Mouse (Mus musculus): ENCODE data around the gene Tob2.

Gene Tob2

DNA sequence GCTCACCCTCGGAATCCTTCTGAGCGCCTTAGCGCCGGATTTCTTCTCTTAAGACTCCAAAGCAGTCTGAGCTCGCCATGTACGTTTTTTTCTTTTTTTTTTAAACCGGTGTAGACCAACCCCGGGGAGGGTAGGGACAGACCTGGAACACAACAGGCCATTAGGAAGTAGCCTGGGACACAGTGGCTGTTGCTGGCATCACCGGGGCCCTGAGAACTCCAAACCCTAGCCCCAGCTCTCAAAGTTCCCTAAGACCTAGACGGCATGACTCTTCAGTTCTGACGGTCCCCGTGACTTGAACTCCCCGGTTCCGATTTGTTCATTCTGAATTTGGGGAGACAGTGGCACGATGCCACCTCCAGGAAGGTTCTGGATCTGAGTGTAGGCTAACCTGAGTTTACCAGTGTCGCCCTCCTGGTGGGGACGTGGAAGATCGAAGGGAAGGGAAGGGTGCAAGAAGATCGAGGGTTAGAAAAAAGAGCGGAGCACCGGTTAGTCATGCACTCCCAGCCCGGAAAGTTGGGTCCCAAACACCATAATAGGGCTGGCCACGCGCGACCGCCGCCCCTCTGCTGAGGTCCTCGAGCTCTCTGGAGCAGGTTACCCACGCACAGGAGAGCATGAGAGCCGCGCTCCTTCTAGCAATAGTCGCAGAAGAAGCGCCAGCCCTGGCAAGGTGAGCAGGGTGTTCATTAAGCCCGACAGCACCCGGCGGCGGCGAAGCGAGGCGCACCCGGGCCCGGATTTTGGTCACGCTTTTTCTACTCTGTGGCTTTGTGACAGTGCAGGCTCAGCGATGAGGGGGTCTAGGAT lies at the start of gene Tob2:
Gene Tob2, minus strand, starts transcription at position 280 of the 813 bp plus-strand sequence.
- no peak for DNase-seq (ENCODE audit: low spot score)

DNA sequence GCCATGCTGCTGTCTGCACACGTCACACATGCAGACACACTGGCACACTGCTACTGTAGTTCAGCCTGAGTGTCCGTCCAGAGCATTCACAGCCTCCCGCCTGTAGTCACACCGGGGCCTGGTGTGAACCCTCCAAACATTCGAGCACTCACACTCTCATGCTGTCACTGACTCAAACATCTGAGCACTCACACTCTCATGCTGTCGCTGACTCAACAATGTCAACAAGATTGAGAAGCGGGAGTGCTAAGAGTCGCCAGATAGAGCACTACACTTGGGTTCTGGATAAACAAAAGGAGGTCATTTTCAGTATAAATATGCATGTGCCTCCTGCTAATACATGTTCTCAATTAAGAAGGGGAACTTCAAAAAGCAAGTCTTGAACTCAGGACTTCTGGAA lies 49.4 kb upstream of the Tob2 start:
- no peak for DNase-seq (ENCODE audit: low spot score)

GRCm38 (mm10) chr15:81904939-81905338 lies 46.3 kb upstream of the Tob2 start:
- no peak for DNase-seq (ENCODE audit: low spot score)

GRCm38 (mm10) chr15:81898751-81899150 lies 40.2 kb upstream of the Tob2 start:
- DNase-seq (ENCODE audit: low spot score), result no peak

DNA sequence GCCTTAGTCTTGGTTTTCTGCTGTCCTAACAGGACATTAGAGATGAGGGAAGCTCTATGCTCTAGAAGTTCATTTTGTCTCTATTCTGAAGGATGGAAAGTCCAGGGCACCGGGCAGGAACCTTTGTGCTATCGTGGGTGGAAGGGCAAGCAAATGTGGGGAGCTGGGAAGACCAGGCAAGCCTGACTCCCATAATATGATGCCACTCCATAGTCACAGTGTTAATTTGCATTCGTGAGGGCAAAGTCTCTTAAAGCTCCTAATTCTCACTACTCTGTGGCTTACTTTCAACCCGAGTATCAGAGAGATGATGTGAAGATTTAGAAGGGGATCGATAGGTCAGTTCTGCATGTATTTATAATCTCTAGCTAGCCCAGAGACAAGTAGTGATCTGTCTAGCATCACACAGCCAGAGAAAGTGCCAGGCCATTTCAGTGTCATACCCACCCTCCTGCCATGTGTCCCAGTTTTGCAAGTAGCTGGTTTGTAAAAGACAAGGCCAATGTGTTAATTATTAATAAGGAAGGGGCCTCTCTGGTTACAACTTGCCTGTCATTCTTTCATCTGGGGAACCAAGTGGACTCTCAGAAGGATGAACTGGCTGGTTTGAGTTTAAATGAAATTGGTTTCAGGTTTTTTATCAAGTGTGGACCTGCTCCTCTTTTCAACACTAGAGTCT lies 39.1 kb upstream of the Tob2 start:
- DNase-seq (ENCODE audit: low spot score), result no peak

DNA sequence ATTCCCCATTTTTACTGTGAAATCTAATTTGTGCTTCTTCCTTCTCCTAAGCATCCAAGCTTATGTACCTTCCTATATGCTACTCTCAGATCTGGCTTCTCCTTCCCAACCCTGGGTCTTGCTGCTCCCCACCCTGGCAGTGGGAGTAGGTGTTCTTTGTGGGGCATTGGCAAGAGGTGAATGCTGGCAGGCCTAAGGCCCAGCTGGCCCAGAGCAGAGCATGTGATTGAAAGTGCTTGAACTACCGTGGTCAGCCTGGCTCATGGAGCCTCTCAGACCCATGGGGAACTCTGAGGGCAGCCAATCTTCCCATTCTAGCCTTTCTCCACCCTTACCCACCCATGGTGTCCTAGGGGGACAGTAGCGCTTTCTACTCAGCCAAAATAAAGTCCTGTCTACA lies 37.8 kb upstream of the Tob2 start:
- no peak for DNase-seq (ENCODE audit: low spot score)

DNA sequence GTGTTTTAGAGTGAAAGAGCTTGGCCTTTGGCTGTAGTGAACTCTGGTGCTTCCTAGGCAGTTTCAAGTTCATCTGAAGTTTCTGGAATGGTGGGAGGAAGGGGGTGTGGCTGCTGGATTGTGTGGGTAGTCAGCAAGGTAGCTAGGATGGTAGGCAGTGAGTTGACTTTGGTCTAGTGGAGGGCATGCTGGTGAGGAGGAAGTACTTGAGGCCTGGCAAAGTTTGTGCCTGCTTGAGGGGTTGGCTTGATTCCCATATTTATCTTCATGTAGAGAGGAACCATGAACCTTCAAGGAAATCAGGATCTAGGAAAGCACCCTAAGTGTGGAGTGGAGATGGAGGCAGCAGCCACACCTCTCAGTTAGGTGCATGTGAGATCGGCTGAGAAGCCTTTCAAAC lies 35.4 kb upstream of the Tob2 start:
- no peak for DNase-seq (ENCODE audit: low spot score)

DNA sequence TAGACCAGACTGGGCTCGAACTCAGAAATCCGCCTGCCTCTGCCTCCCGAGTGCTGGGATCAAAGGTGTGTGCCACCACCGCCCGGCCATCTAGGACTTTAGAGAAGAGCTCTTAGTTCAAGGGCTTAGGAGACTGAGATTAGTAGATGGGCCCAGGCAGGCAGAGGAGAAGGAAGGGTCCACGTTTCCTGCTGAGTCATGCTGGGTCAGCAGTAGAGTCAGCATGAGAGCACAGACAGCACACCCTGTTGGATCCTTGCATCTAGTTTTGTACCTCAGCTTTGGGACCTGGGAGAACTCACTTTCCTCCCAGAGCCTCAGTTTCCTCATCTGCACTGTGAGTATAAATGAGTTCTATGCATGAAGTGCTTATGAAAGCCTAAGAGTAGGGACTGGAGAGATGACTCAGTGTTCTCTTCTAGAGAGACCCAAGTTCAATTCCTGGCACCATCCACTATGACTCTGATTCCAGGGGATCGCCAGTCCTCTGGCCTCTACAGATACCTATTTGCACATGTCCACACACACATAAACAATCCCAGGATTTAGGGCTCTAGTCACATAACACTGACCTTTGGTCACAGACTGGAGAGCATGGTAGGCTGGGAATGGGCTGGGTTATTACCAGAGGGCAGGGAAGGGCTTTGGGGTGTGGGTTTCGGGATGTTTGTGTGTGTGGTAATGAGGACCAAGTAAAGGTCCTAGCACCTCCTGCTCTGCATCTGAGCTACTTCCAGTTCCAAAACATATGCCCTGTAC lies 33.4 kb upstream of the Tob2 start:
- DNase-seq (ENCODE audit: low spot score), result no peak

GRCm38 (mm10) chr15:81891140-81891802 lies 32.7 kb upstream of the Tob2 start:
- DNase-seq (ENCODE audit: low spot score), result no peak

DNA sequence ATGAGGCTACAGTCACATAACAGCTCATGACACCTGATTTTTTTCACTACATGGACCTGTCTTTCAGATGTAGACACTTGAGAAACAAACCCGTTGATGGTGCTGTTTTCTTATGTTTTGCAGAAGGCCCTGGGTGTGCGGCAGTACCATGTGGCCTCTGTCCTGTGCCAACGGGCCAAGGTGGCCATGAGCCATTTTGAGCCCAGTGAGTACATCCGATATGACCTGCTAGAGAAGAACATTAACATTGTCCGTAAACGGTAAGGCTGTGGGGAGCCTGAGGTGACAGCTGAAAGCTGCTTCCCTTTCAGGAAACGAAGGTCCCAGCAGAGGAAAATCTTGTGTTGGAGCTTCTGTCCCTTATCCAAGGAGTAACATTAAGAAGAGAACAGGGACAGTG lies 30.6 kb upstream of the Tob2 start:
- DNase-seq (ENCODE audit: low spot score), result no peak

GRCm38 (mm10) chr15:81886795-81887550 lies 28.4 kb upstream of the Tob2 start:
- DNase-seq (ENCODE audit: low spot score), result no peak

DNA sequence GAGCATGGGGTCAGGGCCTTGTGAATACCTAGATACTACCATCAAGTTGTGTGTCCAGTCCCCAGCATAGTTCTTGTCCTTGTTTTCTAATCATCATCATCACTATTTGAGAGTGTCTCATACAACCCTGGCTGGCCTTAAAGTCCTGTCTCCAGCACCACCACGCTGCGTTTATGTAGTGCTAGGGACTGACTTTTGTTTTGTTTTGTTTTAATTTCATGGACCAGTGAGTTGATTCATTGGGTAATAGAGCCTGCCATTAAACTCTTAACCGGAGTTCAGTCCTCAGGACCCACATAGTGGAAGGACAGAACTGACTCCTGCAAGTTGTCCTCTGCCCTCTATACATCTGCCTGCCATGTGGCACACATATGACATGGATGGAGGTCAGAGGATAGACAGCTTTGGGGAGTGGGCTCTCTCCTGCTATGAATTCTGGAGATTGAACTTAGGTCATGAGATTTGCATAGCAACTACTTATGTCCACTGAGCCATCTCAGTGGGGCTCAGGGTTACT lies 26.9 kb upstream of the Tob2 start:
- DNase-seq (ENCODE audit: low spot score), result no peak

DNA sequence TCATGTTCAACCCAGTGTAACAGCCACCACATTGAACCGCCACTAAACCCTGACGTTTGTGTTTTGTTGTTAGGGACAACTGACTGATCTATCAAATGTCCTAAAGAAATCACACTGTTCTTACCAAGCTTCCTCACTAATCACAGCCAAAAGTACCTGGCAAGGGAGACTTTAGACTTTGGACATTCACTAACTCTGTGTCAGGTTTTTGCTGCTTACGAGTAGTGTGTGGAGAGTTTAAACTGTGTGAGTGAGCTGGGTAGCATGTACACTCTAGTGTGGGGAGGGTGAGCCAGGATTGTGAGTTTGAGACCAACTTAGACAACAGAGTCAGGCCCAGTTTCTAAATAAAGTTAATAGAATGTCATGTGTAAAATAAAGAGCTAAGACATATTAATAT lies 23.8 kb upstream of the Tob2 start:
- no peak for DNase-seq (ENCODE audit: low spot score)

DNA sequence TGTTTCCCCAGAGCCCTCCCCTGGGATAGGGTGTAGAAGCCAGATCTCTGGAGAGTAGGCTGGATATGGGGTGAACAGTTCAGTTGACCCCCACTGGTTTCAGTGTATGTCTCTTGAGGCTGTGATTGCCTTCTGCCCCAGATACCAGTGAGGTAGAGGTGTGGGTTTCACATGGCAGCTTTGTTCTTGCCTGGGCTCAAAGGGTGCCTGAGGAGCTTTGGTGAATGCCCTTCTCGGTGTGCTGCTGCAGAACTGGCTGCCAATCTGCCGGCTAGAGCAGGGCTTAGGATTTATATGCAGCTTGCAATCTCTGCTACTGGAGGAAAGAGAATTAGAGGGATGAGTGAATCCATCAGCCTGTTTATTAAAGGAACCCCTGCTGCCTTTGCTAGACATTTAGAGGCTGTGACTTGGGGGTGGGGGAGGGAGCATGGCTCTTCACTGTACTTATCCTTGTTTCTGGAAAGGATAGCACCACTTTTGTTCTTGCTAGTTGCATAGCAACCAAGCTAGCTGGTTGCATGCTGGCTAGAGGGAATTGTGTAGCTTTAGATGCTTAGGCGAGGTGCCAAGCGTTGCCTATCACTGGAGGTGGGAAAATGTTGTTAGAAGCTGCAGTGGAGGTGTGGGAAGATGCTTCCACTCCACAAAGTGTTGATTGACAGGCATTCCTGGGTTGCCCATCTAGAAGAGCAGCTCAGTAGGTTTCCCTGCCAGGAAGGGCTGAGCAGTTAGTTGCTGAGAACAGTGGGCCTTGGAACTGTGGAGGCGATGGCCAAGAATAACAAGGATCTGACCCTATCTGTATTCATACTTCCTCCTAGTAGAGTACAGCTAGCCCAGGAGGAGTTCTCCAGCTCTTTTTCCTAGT lies 21.2 kb upstream of the Tob2 start:
- DNase-seq (ENCODE audit: low spot score), result no peak

DNA sequence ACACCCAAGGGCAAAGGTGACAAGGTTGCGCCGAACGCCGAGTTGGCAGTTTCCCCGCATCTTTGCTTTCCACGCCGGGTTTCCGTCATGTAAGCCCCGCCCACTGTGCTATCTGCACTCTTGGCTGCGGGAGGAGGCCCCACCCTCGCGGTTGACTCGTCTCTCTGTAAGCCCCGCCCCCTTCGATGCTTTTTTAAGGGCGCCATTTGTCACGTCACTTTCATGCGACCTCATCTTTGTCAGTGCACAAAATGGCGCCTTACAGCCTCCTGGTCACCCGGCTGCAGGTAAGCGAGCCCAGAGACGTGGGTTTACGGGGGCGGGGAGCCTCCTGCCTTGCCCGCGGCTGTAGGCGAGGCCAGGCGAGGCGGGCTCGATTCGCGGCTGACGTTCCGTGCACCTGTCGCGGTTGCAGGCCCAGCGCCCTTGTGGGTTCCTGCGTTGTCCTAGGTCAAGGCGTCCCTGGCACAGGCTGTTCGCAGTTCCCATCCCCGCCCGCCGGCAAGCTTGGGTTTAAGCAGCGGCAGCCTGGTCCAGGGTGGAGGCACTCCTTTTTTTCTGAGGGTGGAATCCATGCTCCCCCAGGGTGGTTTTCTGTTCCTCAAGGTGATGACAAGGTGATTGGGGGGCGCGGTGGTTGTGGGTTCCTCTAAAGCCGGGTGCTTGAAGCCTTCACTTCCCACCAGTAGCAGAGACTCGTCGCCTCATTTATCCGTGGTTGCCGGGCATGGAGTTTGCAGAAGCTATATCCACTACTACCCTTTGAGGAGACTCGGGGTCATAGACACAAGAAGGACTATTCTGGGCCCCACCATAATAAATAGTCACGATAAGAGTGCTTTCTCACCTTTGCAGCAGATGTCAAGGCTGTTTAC lies 13.9 kb upstream of the Tob2 start, which contains the start of gene Aco2:
Gene Aco2, plus strand, starts transcription at position 48 of the 875 bp plus-strand sequence.
- peak; percentile 96 for DNase-seq (ENCODE audit: low spot score)

DNA sequence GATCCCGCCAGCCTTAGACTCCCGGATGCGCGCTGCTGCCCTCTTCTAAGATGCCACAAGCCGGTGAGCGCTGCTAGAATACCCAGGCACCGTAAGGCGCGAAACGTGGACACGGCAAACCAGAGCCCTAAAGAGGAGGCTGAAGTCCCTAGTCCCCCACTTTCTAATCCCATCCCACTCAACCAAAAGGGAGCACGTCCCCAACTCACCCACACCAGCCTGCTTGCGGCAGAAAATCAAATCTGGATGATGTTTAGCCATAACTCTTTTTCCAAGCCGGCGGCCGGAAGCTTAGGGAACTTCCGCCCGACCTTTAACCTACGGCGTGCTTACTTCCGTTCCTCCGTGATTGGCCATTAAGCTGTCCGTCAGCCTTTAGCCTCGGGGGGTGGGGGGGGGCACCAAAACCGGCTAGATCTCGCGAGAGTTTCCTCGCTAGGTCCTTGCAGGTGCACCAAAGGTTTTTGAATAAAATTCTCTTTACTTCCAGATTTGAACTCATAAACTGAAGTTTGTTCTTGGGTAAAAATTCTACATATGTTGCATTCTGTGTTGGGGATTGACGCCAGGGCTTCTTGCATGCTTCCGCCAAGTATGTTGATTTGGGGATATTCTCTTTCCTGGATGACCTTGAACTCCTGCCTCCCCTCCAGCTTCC lies 13.1 kb upstream of the Tob2 start, which contains the start of gene Phf5a:
Gene Phf5a, minus strand, starts transcription at position 308 of the 658 bp plus-strand sequence.
- DNase-seq (ENCODE audit: low spot score), result peak; percentile 47

DNA sequence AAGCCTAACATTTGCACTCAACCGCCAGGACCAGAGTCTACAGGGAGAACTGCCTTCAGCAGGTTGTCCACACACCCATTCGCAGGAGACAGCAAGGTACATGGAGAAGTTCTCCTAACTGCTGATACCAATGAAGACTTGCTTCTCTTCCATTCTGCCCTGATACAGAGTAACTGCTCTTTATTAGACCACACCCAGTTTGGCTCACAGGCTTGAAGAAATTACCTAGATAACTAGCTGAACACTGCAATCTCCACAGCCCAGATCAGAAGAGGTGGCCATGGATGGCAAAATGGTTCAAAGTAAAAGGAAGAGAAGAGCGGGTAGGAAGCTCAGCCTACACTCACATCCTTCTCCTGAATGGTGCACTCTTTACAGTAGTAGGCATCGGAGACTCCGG lies 11.4 kb upstream of the Tob2 start:
- no peak for DNase-seq (ENCODE audit: low spot score)

- DNase-seq (ENCODE audit: low spot score), result no peak
Measured at GRCm38 (mm10) chr15:81864238-81864637, 5.6 kb upstream of the Tob2 start.
